Mouse (Mus musculus) heart, adult 9 months (tissue): ENCODE measurements around the gene Lipt1.

ENCODE experiments used
- DNase-seq, 2 experiments: peaks; one replicate each; pipeline ENCODE4 v3.0.0; 2022; ENCODE audit warnings: low spot score in 2 of 2

Gene Lipt1

DNA sequence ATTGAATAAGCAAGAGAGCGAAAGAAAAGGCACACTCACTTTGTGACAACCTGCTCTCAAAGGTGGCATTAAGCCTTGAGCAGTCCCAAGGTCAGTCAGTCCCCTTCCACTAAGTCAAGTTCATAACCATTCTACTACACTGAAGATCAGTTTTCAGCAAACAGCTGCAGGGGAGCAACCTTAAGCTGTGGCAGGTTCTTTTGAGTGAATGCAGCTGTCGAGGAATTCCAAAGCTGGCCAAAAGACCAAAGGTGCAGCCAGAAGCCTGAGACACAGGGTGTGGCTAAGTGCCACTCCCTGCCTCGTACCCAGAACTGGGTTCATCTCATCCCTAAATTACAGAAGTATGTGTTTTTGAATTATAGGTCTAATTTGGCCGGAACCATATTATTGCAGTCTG, 28.3 kb downstream of the Lipt1 start:
- no peak for DNase-seq

DNA sequence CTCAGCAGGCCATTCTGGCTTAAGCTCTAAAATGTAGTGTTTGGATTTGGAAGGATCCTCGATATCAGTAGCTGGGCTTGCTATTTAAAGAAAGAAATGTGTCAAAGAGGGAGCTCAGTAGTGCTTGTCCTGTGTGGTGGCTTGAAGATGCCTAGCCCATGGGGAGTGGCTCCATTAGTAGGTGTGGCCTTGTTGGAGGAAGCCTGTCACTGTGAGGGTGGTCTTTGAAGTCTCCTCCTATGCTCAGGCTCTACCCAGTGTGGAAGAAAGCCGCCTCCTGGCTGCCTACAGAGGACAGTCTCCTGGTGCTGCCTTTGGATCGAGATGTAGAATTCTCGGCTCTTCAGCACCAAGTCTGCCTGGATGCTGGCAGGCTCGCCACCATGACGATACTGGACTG, 28.8 kb downstream of the Lipt1 start:
- DNase-seq, result no peak

DNA sequence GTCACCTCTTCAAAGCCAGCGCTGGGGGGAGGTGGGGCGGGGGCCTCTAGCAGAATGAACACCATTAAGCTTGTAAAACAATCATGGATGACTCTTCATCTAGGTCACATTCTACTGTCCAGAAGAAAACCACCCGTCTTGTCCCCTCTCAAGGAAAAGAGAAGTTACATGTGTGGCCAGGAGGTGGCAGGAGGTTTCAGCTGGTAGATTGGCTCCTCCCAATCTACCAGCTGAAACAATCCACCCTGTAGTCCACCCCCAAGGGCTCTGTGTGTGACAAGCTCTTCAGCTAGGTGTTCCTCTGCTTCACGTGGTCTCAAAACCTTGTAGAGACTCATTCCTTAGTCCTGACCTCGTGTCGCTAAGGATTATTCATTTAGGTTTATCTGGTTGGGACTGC, 31.6 kb downstream of the Lipt1 start:
- no peak for DNase-seq

DNA sequence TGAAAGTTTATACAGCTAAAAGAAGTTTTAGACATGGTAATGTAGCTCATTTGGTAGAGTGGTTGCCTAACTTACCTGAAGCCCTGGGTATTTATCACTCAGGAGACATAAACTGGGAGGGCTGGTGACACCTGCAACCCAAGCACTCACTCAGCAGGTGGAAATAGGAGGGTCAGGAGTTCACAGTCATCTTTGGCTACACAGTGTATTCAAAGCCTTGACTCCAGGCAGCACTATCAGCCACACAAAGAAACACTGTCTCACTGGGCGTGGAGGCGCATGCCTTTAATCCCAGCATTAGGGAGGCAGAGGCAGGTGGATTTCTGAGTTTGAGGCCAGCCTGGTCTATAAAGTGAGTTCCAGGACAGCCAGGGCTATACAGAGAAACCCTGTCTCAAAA, 41.2 kb downstream of the Lipt1 start:
- DNase-seq, result no peak

DNA sequence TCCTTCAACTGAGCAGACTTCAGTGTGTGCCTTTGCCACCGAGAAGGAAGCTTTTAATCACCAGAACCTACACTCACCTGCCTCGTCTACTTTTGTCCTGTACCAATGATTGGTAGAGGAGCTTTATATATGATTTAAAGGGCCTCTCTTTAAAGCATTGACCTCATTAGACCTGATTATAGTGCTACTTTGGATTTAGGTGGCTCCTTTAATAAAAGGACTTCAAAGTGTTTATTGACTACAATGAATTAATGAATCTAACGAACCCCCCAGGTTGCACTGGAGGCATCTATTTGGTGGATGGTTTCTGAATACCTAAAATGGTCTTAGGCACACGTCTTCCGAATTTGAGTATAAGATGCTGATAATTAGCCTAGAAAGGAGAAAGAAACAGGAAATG, 44.9 kb downstream of the Lipt1 start, which contains the start of gene Lyg2:
Gene Lyg2, minus strand, starts transcription at position 101 of the 400 bp plus-strand sequence.
- no peak for DNase-seq

DNA sequence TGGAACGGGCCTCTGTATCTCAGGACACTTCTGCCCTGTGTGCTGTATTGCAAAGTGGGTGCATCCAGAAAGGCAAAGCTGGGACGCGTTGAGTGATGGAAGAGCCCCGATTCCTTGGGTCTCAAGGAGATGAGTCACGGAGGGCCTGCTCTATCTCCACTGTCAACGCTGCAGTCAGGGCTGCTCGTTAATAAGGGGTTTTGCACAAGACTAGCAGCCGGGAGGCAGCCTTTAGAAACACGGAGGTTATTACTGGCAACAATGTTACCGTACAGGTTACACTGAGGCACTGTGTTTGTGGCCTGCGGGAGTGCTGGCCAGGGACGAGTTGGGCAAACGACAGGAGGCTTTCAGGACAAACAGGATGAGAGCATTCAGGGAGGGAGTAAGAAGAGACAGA, 46.1 kb downstream of the Lipt1 start:
- DNase-seq, result no peak

DNA sequence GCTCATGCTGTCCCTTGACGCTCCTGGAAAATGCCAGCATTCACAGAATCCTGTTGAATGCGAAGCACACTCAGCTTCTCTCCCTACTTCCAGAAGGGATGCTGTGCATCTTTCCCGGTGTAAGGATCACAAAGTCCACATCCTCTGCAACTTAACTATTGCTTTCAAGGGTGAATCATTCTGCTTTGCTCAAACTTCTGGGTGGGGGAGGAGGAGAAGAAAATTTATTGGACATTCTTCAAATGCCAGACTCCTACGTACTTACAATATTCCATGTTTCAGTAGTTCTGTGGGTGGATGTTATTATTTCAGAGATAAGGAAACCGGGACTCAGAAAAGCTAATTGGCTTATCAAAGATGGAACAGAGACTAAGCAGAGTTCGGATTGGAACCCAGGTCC, 46.6 kb downstream of the Lipt1 start:
- no peak for DNase-seq

DNA sequence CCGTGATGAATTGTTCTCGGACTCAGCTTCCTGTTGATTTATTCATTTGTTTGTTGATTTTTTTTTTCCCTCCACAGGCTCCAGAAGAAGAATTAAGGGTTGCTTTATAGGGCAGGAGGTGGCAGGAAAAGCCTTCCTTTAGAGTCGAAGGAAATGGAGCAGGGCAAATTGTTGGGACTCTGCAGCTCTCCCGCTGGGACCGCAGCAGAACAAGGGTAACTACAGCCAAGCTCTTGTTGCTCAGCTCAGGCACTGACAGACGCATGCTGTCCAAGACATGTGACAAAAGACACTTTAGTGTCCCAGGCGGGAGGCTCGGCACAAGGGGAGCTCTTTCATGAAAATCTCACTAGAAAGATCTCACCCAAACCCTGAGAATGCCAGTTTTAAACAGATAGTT, 51.0 kb downstream of the Lipt1 start:
- DNase-seq, result no peak
